Mouse (Mus musculus) thymus, postnatal 25 days (tissue): ENCODE results near the gene Auts2.

Experiments used
- DNase-seq: peaks from one replicate; pipeline ENCODE4 v3.0.0; 2022

Auts2 gene

GRCm38 (mm10) chr5:132235460-132235859, 307.7 kb downstream of the Auts2 start:
- no peak for DNase-seq

- DNase-seq, result no peak
These were observed 308.7 kb downstream of the Auts2 start for GRCm38 (mm10) chr5:132234471-132234870.

GRCm38 (mm10) chr5:132231280-132232047, 311.7 kb downstream of the Auts2 start:
- DNase-seq, result peak; percentile 16

GRCm38 (mm10) chr5:132229644-132230357, 313.3 kb downstream of the Auts2 start:
- DNase-seq, result no peak

GRCm38 (mm10) chr5:132229023-132229422, 314.1 kb downstream of the Auts2 start:
- no peak for DNase-seq

GRCm38 (mm10) chr5:132220376-132220930, 322.7 kb downstream of the Auts2 start:
- DNase-seq, result peak; percentile 44

- no peak for DNase-seq
These were observed 327.0 kb downstream of the Auts2 start for GRCm38 (mm10) chr5:132216143-132216542.

GRCm38 (mm10) chr5:132212446-132212845, 330.7 kb downstream of the Auts2 start:
- DNase-seq, result no peak

GRCm38 (mm10) chr5:132209694-132210093, 333.4 kb downstream of the Auts2 start:
- no peak for DNase-seq

- DNase-seq, result no peak
These were observed 336.9 kb downstream of the Auts2 start for GRCm38 (mm10) chr5:132206220-132206619.

- DNase-seq, result no peak
These were observed 339.3 kb downstream of the Auts2 start for GRCm38 (mm10) chr5:132203846-132204245.

- DNase-seq, result no peak
These were observed 342.0 kb downstream of the Auts2 start for GRCm38 (mm10) chr5:132201077-132201645.

- no peak for DNase-seq
These were observed 342.5 kb downstream of the Auts2 start for GRCm38 (mm10) chr5:132200595-132200994.

GRCm38 (mm10) chr5:132195048-132195533, 348.1 kb downstream of the Auts2 start:
- DNase-seq, result no peak

- DNase-seq, result no peak
These were observed 353.0 kb downstream of the Auts2 start for GRCm38 (mm10) chr5:132190190-132190589.

- no peak for DNase-seq
These were observed 356.5 kb downstream of the Auts2 start for GRCm38 (mm10) chr5:132186659-132187058.

- DNase-seq, result no peak
These were observed 356.9 kb downstream of the Auts2 start for GRCm38 (mm10) chr5:132186221-132186620.

- DNase-seq, result no peak
These were observed 358.6 kb downstream of the Auts2 start for GRCm38 (mm10) chr5:132184395-132185095.

- DNase-seq, result no peak
These were observed 361.1 kb downstream of the Auts2 start for GRCm38 (mm10) chr5:132182077-132182476.

- no peak for DNase-seq
These were observed 373.1 kb downstream of the Auts2 start for GRCm38 (mm10) chr5:132170010-132170409.

GRCm38 (mm10) chr5:132168805-132169204, 374.3 kb downstream of the Auts2 start:
- DNase-seq, result no peak

- no peak for DNase-seq
These were observed 374.9 kb downstream of the Auts2 start for GRCm38 (mm10) chr5:132168224-132168623.

- no peak for DNase-seq
These were observed 376.6 kb downstream of the Auts2 start for GRCm38 (mm10) chr5:132166559-132166958.
